Mouse (Mus musculus) neural tube, embryonic 13.5 days (tissue): ENCODE measurements around the gene Theg. TPM values are rescaled to one million over a fixed set of nuclear protein-coding genes. Genes with fewer than 3 reads are reported as not detected.

ENCODE experiments used
- ATAC-seq: fragments of 200-750 bp; cut with Nextera tagmentation; 2 replicates; pipeline ENCODE4 v1.8.0; 2017; ENCODE audit warnings: low read depth, mild to moderate bottlenecking, moderate TSS enrichment, moderate library complexity
- H3K27ac ChIP-seq: fragments of 300-500 bp; sonication (generic); replicated peaks from 2 replicates; pipeline ENCODE4 v1.5.1; 2015; ENCODE audit warnings: moderate library complexity, mild to moderate bottlenecking, inconsistent platforms
- H3K27me3 ChIP-seq: fragments of 300-500 bp; sonication (generic); 2 replicates; pipeline ENCODE4 v1.6.1; 2015; ENCODE audit warnings: mild to moderate bottlenecking, inconsistent platforms
- H3K36me3 ChIP-seq: fragments of 300-500 bp; sonication (generic); 2 replicates; pipeline ENCODE4 v1.6.1; 2015; ENCODE audit warnings: mild to moderate bottlenecking, inconsistent platforms
- H3K4me1 ChIP-seq: fragments of 300-500 bp; sonication (generic); replicated peaks from 2 replicates; pipeline ENCODE4 v1.6.1; 2015; ENCODE audit warnings: inconsistent platforms
- H3K4me2 ChIP-seq: fragments of 300-500 bp; sonication (generic); 2 replicates; pipeline ENCODE4 v1.6.1; 2015; ENCODE audit warnings: inconsistent platforms, mild to moderate bottlenecking, moderate library complexity
- H3K4me3 ChIP-seq: fragments of 300-500 bp; sonication (generic); 2 replicates; pipeline ENCODE4 v1.5.1; 2015; ENCODE audit warnings: mild to moderate bottlenecking, inconsistent platforms
- H3K9ac ChIP-seq: fragments of 300-500 bp; sonication (generic); 2 replicates; pipeline ENCODE4 v1.6.1; 2015; ENCODE audit warnings: moderate library complexity, mild to moderate bottlenecking, inconsistent platforms
- H3K9me3 ChIP-seq: fragments of 300-500 bp; sonication (generic); 2 replicates; pipeline ENCODE4 v1.6.1; 2016; ENCODE audit warnings: inconsistent platforms
- WGBS: fragments of 180-500 bp; shearing (Covaris S2); methylation state at CpG from one replicate; pipeline ENCODE4 v1.1.7; 2015; 5-methylcytosine and 5-hydroxymethylcytosine counted together
- polyA plus RNA-seq: library from polyadenylated mRNA; unstranded; fragments of >200 nt; fragmentation: Nextera tagmentation; extraction: Ambion mirVana; gene quantifications from 2 replicates; pipeline ENCODE4 v1.2.1, GENCODE M21; 2015

The Theg gene
- polyA plus RNA-seq, 1 experiment from 2014 or later, result not detected

DNA sequence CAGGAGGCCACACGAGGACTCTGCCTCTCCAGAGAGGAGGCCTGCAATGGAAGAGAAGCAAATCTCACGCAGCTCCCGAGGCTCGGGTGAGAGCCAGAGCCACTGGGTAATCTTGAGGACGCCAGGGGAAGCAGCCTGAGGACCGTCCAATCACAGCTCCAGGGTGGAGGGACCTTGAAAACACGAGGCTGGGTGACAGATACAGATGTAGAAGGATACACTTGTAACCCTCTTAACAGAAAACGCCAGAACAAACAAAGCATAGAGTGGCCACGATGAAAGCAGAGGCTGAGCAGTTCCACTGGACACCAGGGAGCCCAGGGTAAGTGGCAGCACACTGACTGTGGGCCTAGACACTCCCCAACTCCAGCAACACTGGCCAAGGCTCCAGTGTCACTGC, 36.8 kb downstream of the Theg start:
- H3K36me3 ChIP-seq, result peaks cover 50% of the 10 kb centered on the region
- no peak overlapping the region for H3K27ac ChIP-seq
- peaks cover 28% of the 10 kb centered on the region for H3K4me1 ChIP-seq
- 87% methylated on average over 9 of the region's 9 CpGs for WGBS
- H3K9me3 ChIP-seq, result no peaks in the 10 kb centered on the region
- no peak overlapping the region for H3K9ac ChIP-seq
- ATAC-seq, result no peak
- no peaks in the 10 kb centered on the region for H3K27me3 ChIP-seq
- no peak overlapping the region for H3K4me3 ChIP-seq
- no peak overlapping the region for H3K4me2 ChIP-seq

DNA sequence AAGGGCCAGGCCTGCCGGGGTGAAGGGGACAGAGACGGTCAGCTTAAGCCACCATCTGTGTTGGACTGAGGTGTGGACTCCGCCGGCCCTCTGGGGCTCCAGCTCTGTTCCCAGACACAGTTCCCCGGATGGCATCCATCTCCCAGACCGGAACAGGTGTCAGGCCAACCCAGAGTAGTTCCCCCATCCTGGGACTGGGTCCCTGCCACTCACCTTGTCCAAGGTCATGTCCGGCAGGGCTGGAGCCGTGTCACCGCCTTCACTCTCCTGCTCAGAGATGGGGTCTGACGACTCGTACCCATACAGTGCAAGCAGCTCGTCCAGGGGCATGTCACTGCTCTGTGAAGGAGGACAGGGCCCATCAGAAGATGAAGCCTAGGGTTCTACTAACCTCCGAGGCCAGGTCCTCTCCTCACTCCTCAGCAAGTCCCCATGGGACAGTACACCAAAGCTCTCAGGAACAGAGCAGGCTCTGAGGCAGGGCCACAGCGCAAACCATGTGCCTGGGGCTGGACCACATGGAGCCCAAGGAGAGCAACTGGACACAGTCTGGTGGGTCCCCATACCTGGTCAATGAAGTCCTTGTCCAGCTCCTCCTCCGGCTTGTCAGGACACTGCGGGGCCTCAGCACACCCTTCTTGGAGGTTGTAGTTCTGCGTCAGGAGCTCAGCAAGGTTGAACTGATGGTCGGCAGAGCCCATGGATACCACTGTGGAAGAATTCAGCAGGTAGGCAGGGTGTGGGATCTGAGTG, 38.0 kb downstream of the Theg start:
- Histone ChIP-seq H3K27me3 (no peaks in the 10 kb centered on the region), H3K4me1 (peaks cover 22% of the 10 kb centered on the region), H3K9ac (no peak overlapping the region), H3K4me2 (no peak overlapping the region), H3K36me3 (peaks cover 63% of the 10 kb centered on the region), H3K9me3 (no peaks in the 10 kb centered on the region), H3K27ac (no peak overlapping the region), H3K4me3 (no peak overlapping the region)
- no peak for ATAC-seq
- whole genome bisulfite sequencing, result 94% methylated on average over 18 of the region's 18 CpGs

DNA sequence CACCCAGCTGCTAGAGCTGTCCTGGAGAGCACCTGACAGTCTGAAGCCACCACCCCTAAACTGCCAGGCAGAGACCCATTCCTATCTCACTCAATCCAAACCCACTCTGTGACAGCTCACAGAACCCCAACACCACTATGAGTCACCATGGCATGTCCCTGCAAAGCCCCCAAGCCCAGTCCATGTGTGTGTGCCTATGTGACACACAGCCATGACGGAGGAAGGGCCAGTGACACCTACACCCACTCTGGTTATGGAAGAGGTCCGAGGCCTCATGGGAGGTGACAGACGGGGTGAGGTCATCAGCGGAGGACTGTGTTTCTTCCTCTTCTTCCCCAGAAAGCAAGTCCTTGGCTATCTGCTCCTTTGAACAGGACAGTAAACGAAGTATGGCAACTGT, 38.6 kb downstream of the Theg start:
- no peak overlapping the region for H3K4me2 ChIP-seq
- no peaks in the 10 kb centered on the region for H3K9me3 ChIP-seq
- 92% methylated on average over 5 of the region's 5 CpGs for WGBS
- no peak overlapping the region for H3K27ac ChIP-seq
- H3K9ac ChIP-seq, result no peak overlapping the region
- no peaks in the 10 kb centered on the region for H3K27me3 ChIP-seq
- peaks cover 69% of the 10 kb centered on the region for H3K36me3 ChIP-seq
- H3K4me3 ChIP-seq, result no peak overlapping the region
- peaks cover 16% of the 10 kb centered on the region for H3K4me1 ChIP-seq
- ATAC-seq, result no peak

DNA sequence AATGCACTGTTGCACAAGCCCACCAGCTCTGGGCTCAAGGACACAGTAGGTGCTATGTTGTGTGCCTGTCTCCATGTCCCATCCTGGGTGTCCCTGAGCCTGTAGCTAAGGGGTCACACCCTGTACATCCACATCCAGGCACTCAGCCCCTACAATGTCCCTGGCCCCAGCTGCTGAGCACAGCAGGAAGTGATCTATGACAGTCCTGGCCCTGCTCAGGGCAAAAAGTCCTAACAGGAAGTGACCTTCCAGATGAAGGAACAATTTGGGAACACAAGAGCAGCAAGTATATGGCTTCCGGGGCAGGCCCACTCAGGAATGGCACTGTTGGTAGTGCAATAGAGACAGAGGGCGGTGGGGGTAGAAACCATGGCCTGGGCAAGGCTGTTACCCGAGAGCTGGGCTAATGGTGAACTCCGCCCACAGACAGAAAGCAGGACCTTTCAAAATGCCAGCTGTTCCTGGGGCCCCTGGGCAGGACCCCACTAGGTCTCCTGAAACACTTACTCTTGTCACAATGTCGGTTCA, 39.9 kb downstream of the Theg start:
- no peak overlapping the region for H3K27ac ChIP-seq
- WGBS, result 75% methylated on average over 5 of the region's 5 CpGs
- H3K4me3 ChIP-seq, result no peak overlapping the region
- ATAC-seq, result no peak
- H3K27me3 ChIP-seq, result no peaks in the 10 kb centered on the region
- no peak overlapping the region for H3K9ac ChIP-seq
- peaks cover 82% of the 10 kb centered on the region for H3K36me3 ChIP-seq
- peaks cover 2% of the 10 kb centered on the region for H3K4me1 ChIP-seq
- no peak overlapping the region for H3K4me2 ChIP-seq
- H3K9me3 ChIP-seq, result no peaks in the 10 kb centered on the region

DNA sequence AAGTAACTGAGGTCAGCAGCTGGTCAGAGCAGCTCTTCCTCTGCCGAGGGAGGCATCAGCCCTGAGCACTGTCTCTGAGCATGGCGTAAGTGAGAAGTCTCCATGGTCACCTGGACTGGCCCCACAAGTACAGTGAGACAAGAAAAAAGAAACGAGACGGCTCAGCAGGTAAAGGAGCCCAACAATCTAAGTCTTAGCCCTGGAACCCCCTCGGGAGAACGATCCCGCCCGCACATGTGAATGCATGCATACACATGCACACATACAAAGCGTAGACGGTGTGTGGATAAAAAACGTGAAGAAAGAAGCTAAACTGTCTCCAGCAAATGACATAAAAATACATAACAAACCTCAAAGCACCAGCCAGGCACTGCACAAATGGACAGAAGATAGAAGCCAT, 40.6 kb downstream of the Theg start:
- Histone ChIP-seq H3K4me3 (no peak overlapping the region), H3K9ac (no peak overlapping the region), H3K4me1 (no peaks in the 10 kb centered on the region), H3K27ac (no peak overlapping the region), H3K36me3 (peaks cover 89% of the 10 kb centered on the region), H3K9me3 (no peaks in the 10 kb centered on the region), H3K27me3 (no peaks in the 10 kb centered on the region), H3K4me2 (no peak overlapping the region)
- ATAC-seq, result no peak
- WGBS, result 95% methylated on average over 11 of the region's 11 CpGs

DNA sequence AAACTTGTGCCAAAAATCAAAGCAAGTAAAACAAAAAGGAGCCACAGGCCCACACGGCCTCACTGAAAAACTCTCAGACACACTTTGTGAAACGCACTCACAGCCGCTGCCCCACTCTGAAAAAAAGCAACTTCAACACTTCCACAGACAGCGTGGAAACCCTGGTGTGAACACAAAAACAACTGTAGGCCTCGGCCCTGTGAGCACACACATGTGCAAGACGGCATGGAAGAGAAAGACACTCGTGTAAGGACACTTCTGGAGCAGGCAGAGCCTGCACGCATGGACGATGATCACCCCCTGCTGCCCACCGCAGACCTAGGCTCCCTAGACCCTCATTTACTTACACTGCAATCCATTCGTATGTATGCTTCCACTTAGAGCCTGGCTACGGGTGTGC, 41.2 kb downstream of the Theg start:
- no peaks in the 10 kb centered on the region for H3K27me3 ChIP-seq
- no peaks in the 10 kb centered on the region for H3K4me1 ChIP-seq
- H3K9me3 ChIP-seq, result no peaks in the 10 kb centered on the region
- no peak overlapping the region for H3K9ac ChIP-seq
- H3K27ac ChIP-seq, result no peak overlapping the region
- H3K4me3 ChIP-seq, result no peak overlapping the region
- peaks cover 95% of the 10 kb centered on the region for H3K36me3 ChIP-seq
- H3K4me2 ChIP-seq, result no peak overlapping the region
- 91% methylated on average over 12 of the region's 12 CpGs for WGBS
- ATAC-seq, result no peak

DNA sequence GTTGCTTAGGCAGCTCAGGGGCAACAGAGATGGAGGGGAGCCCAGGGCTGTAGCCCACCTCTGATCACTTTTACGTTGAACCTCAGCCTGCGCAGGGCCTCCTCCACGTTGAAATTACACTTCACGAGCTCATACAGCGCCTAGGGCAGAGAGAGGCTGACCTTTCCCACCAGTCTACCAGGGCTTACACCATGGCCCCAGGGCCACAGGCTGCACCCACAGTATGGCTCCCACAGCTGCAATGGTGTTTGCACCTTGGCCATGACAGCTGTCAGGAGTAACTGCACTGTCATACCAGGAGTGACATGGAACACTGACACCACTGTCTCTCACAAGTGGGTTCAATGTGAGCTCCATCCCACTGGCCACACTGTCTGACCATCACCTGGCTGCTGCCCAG, 42.5 kb downstream of the Theg start:
- no peak overlapping the region for H3K4me3 ChIP-seq
- WGBS, result 92% methylated on average over 5 of the region's 5 CpGs
- no peaks in the 10 kb centered on the region for H3K27me3 ChIP-seq
- peaks cover 100% of the 10 kb centered on the region for H3K36me3 ChIP-seq
- no peak overlapping the region for H3K9ac ChIP-seq
- H3K27ac ChIP-seq, result no peak overlapping the region
- no peak for ATAC-seq
- H3K4me1 ChIP-seq, result no peaks in the 10 kb centered on the region
- no peaks in the 10 kb centered on the region for H3K9me3 ChIP-seq
- no peak overlapping the region for H3K4me2 ChIP-seq

DNA sequence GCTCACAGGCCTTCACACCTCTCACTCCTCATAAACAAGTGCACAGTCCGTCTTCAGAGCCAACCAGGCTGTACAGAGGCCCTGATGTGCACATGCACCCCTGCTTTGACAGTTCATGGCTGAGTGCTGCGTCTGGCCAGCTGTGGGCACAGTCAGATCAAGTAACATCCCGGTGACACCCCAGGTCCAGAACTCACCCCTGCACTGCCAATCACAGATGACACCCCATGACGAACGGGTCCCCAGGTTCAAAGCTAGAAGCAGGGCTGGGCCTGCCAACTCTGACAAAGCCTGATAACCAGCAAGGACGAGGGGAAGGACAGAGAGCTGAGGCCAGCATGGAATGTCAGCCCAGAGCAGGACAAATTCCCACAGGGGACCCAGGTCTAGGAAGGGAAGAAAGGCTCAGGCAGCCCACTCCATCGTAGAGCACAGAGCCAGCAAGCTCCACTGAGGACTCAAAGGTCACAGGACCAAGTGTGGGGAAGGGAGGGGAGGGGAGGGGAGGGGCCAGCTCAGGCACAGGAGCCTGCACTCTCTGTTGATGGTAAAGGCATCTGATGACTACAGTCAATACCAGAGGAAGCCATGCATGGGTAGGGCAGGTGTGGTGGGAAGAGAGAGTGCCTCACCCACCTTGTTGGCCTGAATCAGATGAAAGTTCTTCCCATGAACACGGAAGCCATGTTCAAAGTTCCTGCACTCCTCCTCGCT, 43.1 kb downstream of the Theg start:
- no peak for ATAC-seq
- Histone ChIP-seq H3K9me3 (no peaks in the 10 kb centered on the region), H3K9ac (no peak overlapping the region), H3K36me3 (peaks cover 100% of the 10 kb centered on the region), H3K27me3 (no peaks in the 10 kb centered on the region), H3K4me2 (no peak overlapping the region), H3K4me3 (no peak overlapping the region), H3K27ac (no peak overlapping the region), H3K4me1 (no peaks in the 10 kb centered on the region)
- 90% methylated on average over 9 of the region's 9 CpGs for WGBS

DNA sequence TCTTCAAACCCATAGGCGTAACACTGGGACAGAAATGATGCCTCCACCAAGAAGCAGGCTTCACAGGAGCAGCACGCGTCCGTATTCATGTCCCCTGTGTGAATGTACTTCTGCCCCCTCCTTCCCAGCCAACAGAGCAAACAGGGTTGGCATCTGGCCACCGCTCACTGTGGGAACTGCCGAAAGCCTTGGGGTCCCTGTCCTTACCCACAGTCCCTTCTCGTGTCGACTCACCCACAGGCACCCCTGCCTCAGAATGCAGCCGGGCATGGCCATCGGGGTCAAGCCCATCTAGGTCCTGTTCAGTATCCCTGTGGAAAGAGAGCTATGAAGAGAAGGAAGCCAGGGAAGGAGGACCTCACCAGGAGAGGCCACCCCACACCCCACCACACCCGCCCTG, 45.0 kb downstream of the Theg start:
- WGBS, result 95% methylated on average over 11 of the region's 11 CpGs
- no peak overlapping the region for H3K4me2 ChIP-seq
- H3K27me3 ChIP-seq, result no peaks in the 10 kb centered on the region
- no peak overlapping the region for H3K9ac ChIP-seq
- H3K4me1 ChIP-seq, result no peaks in the 10 kb centered on the region
- no peaks in the 10 kb centered on the region for H3K9me3 ChIP-seq
- no peak overlapping the region for H3K4me3 ChIP-seq
- ATAC-seq, result no peak
- H3K36me3 ChIP-seq, result peaks cover 94% of the 10 kb centered on the region
- no peak overlapping the region for H3K27ac ChIP-seq

DNA sequence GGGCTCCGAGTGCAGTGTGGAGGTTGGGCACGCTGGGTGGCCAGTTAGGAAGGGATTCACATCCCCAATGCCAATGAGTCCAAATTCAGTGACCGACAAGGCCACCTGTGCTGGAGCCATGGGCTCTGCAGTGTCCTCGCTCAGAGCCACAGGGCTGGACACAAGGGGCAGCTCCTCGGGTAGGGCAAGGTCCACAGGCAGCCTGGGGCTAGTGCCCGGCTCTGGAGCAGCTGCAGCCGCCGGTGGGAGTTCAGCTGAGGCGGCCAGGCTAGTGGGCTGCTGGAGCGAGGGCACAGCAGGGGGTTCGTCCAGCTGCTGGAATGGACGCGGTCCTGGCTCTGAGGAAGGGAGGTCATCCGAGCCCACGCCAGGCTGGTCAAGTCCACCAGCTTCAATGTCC, 45.6 kb downstream of the Theg start:
- no peak overlapping the region for H3K27ac ChIP-seq
- no peaks in the 10 kb centered on the region for H3K27me3 ChIP-seq
- H3K4me3 ChIP-seq, result no peak overlapping the region
- no peaks in the 10 kb centered on the region for H3K9me3 ChIP-seq
- no peak for ATAC-seq
- WGBS, result 70% methylated on average over 15 of the region's 15 CpGs
- H3K4me1 ChIP-seq, result no peaks in the 10 kb centered on the region
- H3K4me2 ChIP-seq, result no peak overlapping the region
- peaks cover 88% of the 10 kb centered on the region for H3K36me3 ChIP-seq
- no peak overlapping the region for H3K9ac ChIP-seq

DNA sequence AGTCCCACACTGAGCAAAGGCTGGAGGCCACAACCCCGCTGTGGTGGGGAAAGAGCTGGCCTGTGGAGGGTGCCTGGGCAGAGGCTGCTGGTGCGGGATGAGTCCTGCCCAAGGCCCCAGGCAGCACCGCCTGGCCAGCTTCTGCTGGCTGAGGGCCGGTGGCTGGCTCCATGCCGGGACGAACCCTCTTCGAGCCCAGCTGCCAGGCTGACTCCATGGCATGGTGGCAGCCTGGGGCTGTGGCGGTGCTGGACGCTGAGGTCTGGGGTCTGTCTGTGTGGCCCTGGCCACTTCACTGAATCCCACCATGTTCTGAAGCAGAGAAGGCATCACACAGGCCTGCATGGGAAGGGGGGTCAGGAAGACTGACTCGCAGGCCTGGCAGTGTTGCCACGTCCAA, 46.4 kb downstream of the Theg start:
- Histone ChIP-seq H3K9me3 (no peaks in the 10 kb centered on the region), H3K4me2 (no peak overlapping the region), H3K27me3 (no peaks in the 10 kb centered on the region), H3K27ac (no peak overlapping the region), H3K4me3 (no peak overlapping the region), H3K9ac (no peak overlapping the region), H3K4me1 (no peaks in the 10 kb centered on the region), H3K36me3 (peaks cover 80% of the 10 kb centered on the region)
- ATAC-seq, result no peak
- WGBS, result 96% methylated on average over 11 of the region's 11 CpGs

DNA sequence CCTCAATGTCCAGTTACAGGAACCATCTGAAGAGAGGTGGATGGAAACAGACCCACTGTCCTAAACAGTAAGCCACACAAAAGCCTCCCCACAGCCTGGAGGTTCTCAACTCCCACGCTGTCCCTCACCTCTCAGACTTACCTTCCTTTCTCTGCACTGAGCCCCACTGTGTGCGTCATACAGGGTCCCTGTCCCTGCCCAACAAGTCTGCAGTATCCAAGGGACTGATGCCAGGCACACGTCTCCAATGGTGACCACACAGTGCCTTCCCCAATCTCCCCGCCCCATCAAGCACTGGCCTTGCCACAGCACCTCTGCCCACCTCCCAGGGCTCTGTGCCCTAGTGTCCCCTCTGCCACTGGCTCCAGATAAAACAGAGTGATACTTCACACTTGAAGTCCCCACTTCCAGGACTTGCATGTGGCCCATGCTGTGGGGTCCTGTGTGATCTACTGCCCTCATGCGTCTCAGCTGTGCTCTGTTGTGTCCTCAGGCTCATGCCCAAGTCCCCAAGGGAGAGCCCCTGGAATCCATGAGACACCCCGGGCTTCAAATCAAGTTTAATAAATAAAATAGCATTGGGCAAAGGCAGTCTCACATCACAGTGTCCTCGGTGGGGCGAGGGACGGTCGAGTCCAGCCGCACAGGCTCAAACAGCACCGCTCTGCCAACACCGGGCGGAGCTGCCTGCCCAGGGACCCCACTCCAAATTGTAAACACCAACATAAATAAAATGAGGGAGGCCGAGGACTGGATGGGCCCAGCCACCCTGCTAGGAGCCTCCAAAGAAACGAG, 47.2 kb downstream of the Theg start:
- ATAC-seq, result no peak
- no peak overlapping the region for H3K9ac ChIP-seq
- 92% methylated on average over 16 of the region's 16 CpGs for WGBS
- H3K4me1 ChIP-seq, result no peaks in the 10 kb centered on the region
- H3K27ac ChIP-seq, result no peak overlapping the region
- H3K4me3 ChIP-seq, result no peak overlapping the region
- H3K4me2 ChIP-seq, result no peak overlapping the region
- H3K36me3 ChIP-seq, result peaks cover 72% of the 10 kb centered on the region
- no peaks in the 10 kb centered on the region for H3K27me3 ChIP-seq
- H3K9me3 ChIP-seq, result no peaks in the 10 kb centered on the region
